Mouse (Mus musculus) E14TG2a.4 (cell line): ENCODE measurements around the gene Grhl3.

ENCODE experiments used
- CTCF ChIP-seq: conservative IDR thresholded peaks from 2 replicates; pipeline ENCODE4 v1.5.1; 2014; ENCODE audit warnings: low read length
- POU5F1 ChIP-seq: IDR thresholded peaks from 2 replicates; pipeline ENCODE4 v1.6.1; 2014; ENCODE audit warnings: low read length, borderline replicate concordance

DNA sequence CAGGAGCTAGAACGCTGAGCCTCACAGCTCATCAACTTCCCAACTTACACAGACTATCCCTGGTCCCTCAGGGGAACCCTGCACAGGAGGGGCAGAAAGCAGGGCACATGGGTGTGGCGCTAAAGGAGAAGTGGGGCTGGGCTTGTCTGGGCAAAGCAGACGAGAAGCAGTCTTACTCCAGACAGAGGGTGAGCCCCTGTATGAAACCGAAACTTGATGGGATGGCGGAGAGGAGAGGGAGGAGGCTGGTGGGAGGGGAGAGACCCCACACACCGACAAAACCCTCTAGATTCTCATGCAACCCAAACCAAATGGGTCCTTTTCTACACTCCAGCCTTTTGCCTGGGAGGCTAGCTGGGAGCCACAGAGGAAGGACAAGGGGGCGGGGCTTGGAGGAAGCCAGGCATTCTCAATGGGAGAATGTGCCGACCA lies 28.3 kb downstream of the Grhl3 start:
- no peak for TF ChIP-seq CTCF
- TF ChIP-seq POU5F1: no peak
